Mouse (Mus musculus): ENCODE measurements around the gene Pbx1. TPM values are rescaled to one million over a fixed set of nuclear protein-coding genes. Genes with fewer than 3 reads are reported as not detected.

The Pbx1 gene
- total RNA-seq, 2 experiments from 2014 or later: 137 to 149 TPM

GRCm38 (mm10) chr1:168323436-168324108 is 108.5 kb downstream of the Pbx1 start:
- intact Hi-C loops (cut with DNase I): loop anchor here (5.0 kb wide), 1 partner anchor 111 kb away; no protein-coding TSS in a partner anchor
- no peak for DNase-seq (ENCODE audit: low spot score in 2 of 2)

GRCm38 (mm10) chr1:168322892-168323291 is 109.2 kb downstream of the Pbx1 start:
- peak in 1 of 2 experiments; percentile 32 for DNase-seq (ENCODE audit: low spot score in 2 of 2)

DNA sequence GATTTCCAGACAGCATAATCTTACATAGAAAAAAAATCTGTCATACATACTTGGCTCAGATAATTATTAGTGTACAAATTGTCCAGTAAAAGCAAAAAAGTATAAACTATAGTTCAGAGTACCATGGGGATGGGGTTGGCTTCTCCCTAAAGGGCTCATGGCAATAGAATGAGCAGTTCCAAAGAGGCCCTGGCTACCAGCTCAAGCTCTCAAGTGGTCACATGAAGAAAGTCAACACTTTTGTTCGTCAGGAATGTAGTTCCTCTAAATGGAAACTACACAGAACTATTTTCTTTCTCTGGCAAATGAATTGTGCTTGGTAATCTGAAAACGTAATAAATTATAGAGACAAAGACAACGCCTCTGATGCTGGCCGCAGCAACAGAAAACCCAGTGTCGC is 112.4 kb downstream of the Pbx1 start:
- no peak for DNase-seq (ENCODE audit: low spot score in 2 of 2)
- intact Hi-C loops (cut with DNase I): loop anchor here (5.0 kb wide), 1 partner anchor 107 kb away; no protein-coding TSS in a partner anchor

More at GRCm38 (mm10) chr1:168322892-168323291, 109.2 kb downstream of the Pbx1 start:
- intact Hi-C loops (cut with DNase I): loop anchor here (5.0 kb wide), 1 partner anchor 111 kb away; no protein-coding TSS in a partner anchor

DNA sequence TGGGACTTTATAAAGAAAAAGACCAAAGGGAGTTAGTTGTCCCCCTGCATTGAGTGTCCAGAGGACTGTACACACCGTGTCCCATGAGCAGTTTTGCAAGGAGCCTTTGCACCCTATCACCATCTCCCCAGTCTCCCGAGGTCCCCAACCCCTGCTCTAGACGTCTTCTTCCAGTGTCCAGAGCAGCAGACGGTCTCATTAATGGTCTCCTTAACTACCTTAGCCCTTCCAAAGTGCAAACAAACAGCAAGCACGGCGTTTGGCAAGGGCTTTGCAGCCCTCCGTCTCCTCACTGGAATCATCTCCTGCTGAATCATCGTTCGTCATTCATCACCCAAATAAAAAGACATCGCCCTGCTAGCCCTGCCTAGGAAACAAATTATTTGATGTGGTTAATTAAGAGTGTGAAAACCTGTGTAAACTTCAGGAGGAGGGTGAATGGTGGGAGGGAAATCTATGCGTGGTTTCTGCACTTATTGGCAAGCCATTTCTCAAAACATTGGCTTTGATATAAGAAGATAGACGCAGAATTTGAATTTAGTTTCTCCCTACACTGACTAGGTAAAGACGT is 113.1 kb downstream of the Pbx1 start:
- intact Hi-C loops (cut with DNase I): no loop called here

GRCm38 (mm10) chr1:168313772-168314171 is 118.3 kb downstream of the Pbx1 start:
- intact Hi-C loops (cut with DNase I): no loop called here
- DNase-seq (ENCODE audit: low spot score in 2 of 2): no peak

More for the DNA sequence above, 113.1 kb downstream of the Pbx1 start:
- no peak for DNase-seq (ENCODE audit: low spot score in 2 of 2)

GRCm38 (mm10) chr1:168312710-168313447 is 119.2 kb downstream of the Pbx1 start:
- DNase-seq (ENCODE audit: low spot score in 2 of 2): no peak
- intact Hi-C loops (cut with DNase I): no loop called here

DNA sequence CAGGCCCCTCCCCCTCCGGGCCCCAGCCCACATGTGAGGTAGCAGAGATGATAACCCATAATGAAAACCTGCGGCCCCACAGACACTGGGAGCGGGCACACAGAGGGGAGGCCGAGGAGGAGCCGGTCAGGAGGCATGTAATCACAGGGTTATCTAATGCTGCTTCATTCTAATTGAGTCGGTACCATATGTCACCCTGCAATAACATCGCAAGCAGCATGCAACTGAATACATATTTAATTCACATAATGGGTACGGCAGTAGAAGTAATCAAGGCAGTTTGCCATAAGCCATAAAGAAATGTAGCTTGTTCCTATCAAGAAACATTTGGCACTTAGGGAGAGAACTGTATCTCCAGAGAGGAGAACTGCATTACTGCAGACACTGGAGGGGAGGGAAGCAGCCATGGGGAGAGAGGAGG is 123.0 kb downstream of the Pbx1 start:
- no peak for DNase-seq (ENCODE audit: low spot score in 2 of 2)
- intact Hi-C loops (cut with DNase I): no loop called here

DNA sequence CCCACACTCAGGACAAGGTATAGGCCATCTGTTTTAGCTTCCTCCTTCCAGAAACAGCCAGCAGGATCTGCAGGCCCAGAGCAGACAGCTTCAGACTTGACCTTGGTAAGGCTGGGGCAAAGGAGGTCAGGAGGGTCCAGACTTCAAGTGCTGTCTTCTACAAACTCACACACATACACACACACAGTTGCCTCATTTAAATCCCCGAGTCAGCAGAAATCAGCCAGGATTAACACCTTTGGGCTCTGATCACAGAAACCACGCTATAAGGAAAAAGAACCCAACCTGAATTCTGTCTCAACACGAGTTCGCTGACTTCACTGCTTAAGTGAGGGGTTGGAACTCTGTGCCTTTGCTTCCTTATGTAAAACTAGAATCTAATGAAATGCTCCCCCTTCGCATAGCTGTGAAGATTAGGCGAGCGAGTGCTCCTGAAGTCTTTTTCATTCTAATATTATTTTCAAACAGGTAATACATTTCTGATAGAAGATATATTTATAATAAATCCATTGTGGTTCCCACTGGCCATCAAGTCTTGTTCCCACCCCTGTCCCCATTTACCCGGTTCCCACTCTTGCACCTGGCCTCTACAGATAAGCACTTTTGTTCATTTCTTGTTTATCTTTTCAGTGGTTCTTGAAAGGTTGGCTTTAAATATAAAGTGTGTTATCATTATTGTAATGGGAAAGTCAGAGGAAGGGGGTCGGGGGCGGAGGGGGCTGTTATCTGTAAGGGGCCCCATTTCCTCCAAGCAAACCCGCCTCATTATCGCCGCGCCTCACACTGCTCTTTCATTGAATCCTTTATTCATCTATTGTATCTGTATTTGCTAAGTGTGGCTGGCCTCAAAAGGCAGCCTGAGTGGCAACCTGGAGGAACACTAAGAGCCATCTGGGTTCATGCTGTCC is 124.5 kb downstream of the Pbx1 start:
- no peak for DNase-seq (ENCODE audit: low spot score in 2 of 2)
- intact Hi-C loops (cut with DNase I): no loop called here

DNA sequence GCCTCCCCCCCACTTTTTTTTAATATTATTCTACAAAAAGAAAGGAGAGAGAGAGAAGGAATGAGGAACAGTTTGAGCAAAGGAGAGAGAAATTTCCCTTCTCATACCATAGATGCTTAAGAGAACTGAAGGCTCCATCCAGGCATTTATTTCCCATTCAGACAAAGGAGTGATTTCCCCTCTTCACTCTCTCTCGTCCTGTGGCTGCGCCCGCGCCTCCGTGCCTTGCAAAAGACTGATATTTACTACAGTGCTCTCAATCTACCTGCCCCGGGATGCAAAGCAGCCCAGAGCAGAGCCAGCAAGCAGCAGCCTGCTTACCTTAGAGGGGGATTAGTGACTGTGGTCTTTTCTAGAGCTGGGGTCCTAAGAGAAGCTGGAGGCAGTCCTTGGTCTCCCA is 131.6 kb downstream of the Pbx1 start:
- intact Hi-C loops (cut with DNase I): no loop called here
- no peak for DNase-seq (ENCODE audit: low spot score in 2 of 2)

DNA sequence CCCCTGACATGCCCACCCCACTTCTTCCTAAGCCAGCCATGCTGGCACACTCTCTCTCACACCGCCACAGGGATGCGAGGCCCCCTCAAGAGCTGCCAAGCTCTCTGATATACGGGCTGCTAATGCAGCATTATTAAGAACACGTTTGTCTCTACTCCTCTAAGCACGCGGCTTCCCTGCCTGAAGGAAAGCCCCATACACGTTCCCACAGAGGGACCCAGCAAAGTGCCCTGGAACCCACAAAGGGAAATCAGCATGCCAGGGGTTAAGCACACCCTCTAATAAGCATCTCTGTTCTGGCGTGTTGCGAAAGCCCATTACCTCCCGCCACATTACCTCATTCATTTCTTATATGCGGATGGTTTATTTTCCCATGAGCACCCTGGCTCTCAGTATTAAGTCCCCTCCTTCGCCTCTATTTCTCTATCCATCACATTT is 132.1 kb downstream of the Pbx1 start:
- no peak for DNase-seq (ENCODE audit: low spot score in 2 of 2)
- intact Hi-C loops (cut with DNase I): no loop called here

GRCm38 (mm10) chr1:168299181-168299580 is 132.9 kb downstream of the Pbx1 start:
- no peak for DNase-seq (ENCODE audit: low spot score in 2 of 2)
- intact Hi-C loops (cut with DNase I): no loop called here

GRCm38 (mm10) chr1:168296290-168296689 is 135.8 kb downstream of the Pbx1 start:
- DNase-seq (ENCODE audit: low spot score in 2 of 2): no peak
- intact Hi-C loops (cut with DNase I): no loop called here

DNA sequence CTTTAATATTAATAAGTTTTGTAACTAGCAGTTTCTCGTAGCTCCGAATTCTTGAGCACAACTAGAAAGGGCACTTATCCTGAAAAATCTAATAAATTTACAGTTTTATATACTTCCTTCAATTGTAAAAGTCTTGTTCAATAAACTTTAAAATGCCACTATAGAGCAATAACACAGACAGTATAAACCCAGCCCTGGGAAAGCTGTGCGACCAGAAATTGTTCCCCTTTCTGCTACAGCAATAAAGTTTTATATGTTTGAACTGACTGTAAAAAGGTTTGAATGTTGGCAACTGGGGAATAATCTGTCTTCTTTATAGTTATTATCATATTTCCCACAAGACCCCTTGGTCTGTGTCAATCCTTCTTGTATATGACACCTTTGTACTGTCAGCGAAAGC is 136.3 kb downstream of the Pbx1 start:
- intact Hi-C loops (cut with DNase I): no loop called here

DNA sequence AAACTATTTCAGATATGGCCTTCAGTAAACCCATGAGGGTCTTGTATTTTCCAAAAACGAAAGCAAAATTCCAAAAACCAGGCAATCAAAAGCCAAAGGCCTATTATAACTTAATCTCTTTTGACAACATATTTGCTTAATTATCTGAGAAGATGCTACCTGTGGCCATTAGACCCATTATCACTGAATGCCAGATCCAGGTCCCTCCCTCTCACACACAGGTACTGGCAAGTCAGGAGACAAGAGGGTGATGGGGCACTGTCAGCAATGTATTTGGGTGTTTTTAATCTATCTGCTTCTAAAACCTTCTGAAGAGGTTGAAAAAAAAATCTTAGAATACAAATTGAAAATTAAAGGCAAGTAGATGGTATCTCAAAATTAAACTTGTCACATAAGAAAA is 138.4 kb downstream of the Pbx1 start:
- no peak for DNase-seq (ENCODE audit: low spot score in 2 of 2)
- intact Hi-C loops (cut with DNase I): no loop called here

More for the DNA sequence above, 136.3 kb downstream of the Pbx1 start:
- DNase-seq (ENCODE audit: low spot score in 2 of 2): no peak

DNA sequence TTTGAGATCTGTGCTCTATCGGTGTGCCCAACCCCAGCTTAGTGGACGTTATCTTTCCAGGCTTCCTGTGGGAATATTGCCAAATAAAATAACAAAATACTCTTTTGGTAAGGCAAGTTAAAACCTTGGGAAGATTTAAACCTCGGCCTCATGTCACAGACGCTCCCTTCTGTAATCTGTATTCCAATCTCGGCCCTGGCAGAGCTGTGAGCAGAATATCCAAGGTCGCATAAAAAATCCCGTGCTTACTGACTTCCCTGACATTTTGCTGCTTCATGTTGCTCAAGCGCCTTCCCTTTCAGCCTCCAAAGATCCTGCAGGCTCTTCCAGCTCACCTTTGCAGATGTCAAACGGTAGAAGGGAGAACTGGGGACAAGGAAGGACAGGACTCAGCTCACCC is 140.0 kb downstream of the Pbx1 start:
- intact Hi-C loops (cut with DNase I): no loop called here
- DNase-seq (ENCODE audit: low spot score in 2 of 2): no peak

DNA sequence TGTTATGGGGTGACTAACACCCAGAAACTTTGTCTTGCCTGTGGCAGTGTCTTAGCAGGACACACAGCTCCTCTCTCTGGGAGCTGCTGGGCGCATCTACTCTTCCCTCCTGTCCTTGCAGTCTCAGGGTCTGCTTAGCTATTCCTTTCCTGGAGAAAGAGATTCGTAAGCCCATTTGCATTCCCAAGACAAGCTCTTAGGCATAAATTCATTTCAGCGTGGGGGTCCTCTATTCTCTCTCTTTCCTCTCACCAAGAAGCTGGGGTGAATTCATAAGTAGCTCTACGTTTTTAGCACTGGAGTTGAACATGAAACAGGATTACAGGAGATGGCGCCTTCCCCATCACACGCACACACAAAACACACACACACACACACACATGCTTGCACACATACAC is 140.4 kb downstream of the Pbx1 start:
- intact Hi-C loops (cut with DNase I): no loop called here
- DNase-seq (ENCODE audit: low spot score in 2 of 2): no peak

DNA sequence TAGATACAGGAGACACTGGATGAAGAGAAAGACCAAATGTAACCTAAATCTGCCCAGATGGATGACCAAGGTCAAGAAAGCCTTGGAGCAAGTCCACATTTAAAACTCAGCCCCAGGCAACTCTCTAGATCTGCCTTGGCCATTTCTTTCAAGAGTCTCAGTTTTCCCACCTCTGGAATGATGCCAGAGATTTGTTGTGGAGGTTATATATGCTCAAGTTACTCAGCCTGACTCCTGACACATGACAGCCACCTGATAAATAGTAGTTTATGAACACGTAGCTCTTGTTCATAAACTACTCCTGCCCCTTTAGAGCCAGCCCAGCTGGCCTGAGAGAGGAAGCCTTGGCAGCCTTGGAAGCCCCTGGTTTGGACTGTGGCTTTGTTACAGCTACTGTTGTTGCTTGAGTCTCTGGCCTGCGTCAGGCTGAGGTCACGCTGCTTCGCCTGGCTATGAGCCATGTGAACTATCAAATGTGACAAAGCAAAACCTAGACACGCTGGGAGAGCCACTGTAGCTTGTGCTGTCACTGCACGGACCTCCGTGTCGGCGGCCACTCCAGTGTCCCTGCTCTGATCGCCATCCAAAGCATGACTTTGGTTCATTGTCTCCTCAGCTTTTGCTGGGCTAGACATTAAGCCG is 140.9 kb downstream of the Pbx1 start:
- intact Hi-C loops (cut with DNase I): no loop called here
- no peak for DNase-seq (ENCODE audit: low spot score in 2 of 2)

DNA sequence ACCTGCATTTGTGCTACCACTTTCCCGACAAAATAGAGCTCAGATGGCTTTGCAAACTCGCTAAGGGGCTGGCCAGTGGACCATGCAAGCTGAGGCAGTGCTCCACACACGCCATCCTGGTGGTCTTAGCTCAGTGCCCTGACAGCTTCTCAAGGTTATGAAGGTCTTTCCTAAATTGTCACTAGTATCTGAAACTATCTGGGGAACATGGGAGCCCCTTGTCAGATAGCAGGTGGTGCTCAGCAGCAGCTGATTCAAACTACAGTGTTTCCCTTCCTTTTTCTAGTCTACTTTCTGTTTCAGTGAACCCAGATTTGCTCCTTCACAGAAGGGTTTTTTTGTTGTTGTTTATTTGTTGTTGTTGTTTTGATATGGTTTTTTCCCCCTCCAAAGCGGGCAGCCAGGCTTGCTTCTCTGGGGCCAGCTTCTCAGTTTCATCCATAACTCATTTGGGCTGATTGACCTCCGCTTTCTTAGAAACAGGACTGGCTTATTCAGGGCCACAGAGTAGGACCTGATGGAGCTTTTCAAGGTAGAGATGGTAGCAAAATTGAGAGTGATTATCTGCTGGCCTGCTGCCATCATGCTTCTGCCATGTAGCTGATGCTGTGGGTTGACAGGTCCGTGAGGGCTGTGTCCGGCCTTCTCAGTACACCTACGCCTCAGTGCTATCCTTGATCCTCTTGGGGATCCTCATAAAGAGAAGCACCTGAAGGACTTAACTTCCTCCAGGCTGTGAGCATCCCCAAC is 141.7 kb downstream of the Pbx1 start:
- intact Hi-C loops (cut with DNase I): no loop called here
- DNase-seq (ENCODE audit: low spot score in 2 of 2): no peak
